Mouse (Mus musculus) neural tube, embryonic 14.5 days (tissue): ENCODE measurements around the gene Slit3. TPM values are rescaled to one million over a fixed set of nuclear protein-coding genes. Genes with fewer than 3 reads are reported as not detected.

ENCODE experiments used
- ATAC-seq: fragments of 200-750 bp; cut with Nextera tagmentation; 2 replicates; pipeline ENCODE4 v1.8.0; 2017; ENCODE audit warnings: low read depth, mild to moderate bottlenecking, moderate TSS enrichment, moderate library complexity
- H3K27ac ChIP-seq: fragments of 300-500 bp; sonication (generic); 2 replicates; pipeline ENCODE4 v1.5.1; 2014; ENCODE audit warnings: low read depth, mild to moderate bottlenecking, control low read depth, low read length, moderate library complexity, mixed read lengths
- H3K27me3 ChIP-seq: fragments of 300-500 bp; sonication (generic); 2 replicates; pipeline ENCODE4 v1.6.1; 2014; ENCODE audit warnings: low read length; ENCODE audit not compliant: control insufficient read depth, insufficient read depth
- H3K36me3 ChIP-seq: fragments of 300-500 bp; sonication (generic); 2 replicates; pipeline ENCODE4 v1.6.1; 2014; ENCODE audit warnings: low read length, mixed read lengths; ENCODE audit not compliant: control insufficient read depth, insufficient read depth
- H3K4me1 ChIP-seq: fragments of 300-500 bp; sonication (generic); 2 replicates; pipeline ENCODE4 v1.6.1; 2014; ENCODE audit warnings: low read length; ENCODE audit not compliant: control insufficient read depth, insufficient read depth
- H3K4me2 ChIP-seq: fragments of 300-500 bp; sonication (generic); 2 replicates; pipeline ENCODE4 v1.6.1; 2014; ENCODE audit warnings: mild to moderate bottlenecking, low read depth, low read length, control low read depth
- H3K4me3 ChIP-seq: fragments of 300-500 bp; sonication (generic); 2 replicates; pipeline ENCODE4 v1.5.1; 2014; ENCODE audit warnings: low read depth, low read length, control low read depth, mixed read lengths
- H3K9ac ChIP-seq: fragments of 300-500 bp; sonication (generic); replicated peaks from 2 replicates; pipeline ENCODE4 v1.6.1; 2014; ENCODE audit warnings: low read depth, mild to moderate bottlenecking, control low read depth, low read length, mixed read lengths
- H3K9me3 ChIP-seq: fragments of 300-500 bp; sonication (generic); 2 replicates; pipeline ENCODE4 v1.6.1; 2016; ENCODE audit warnings: low read length; ENCODE audit not compliant: control insufficient read depth
- WGBS: fragments of 180-500 bp; shearing (Covaris S2); extraction: QIAGEN DNeasy Blood & Tissue Kit; methylation state at CpG from one replicate; pipeline ENCODE4 v1.1.7; 2014; 5-methylcytosine and 5-hydroxymethylcytosine counted together
- polyA plus RNA-seq: library from polyadenylated mRNA; unstranded; fragments of >200 nt; fragmentation: Nextera tagmentation; extraction: Ambion mirVana; gene quantifications from 2 replicates; pipeline ENCODE4 v1.2.1, GENCODE M21; 2014

The Slit3 gene
- polyA plus RNA-seq, 1 experiment from 2014 or later, result 14.6 TPM

GRCm38 (mm10) chr11:35380766-35381165 lies 259.7 kb downstream of the Slit3 start:
- no peak for ATAC-seq
- H3K36me3 ChIP-seq, result no peaks in the 10 kb centered on the region
- no peaks in the 10 kb centered on the region for H3K27me3 ChIP-seq
- H3K4me2 ChIP-seq, result no peak overlapping the region
- 92% methylated on average over 1 of the region's 1 CpGs for WGBS
- no peak overlapping the region for H3K9ac ChIP-seq
- H3K4me3 ChIP-seq, result no peak overlapping the region
- no peak overlapping the region for H3K27ac ChIP-seq
- no peaks in the 10 kb centered on the region for H3K4me1 ChIP-seq
- no peaks in the 10 kb centered on the region for H3K9me3 ChIP-seq

- H3K9ac ChIP-seq, result no peak overlapping the region
- H3K4me3 ChIP-seq, result no peak overlapping the region
- no peak overlapping the region for H3K4me2 ChIP-seq
- no peak overlapping the region for H3K27ac ChIP-seq
- H3K27me3 ChIP-seq, result no peaks in the 10 kb centered on the region
- 48% methylated on average over 3 of the region's 3 CpGs for WGBS
- H3K36me3 ChIP-seq, result no peaks in the 10 kb centered on the region
- no peaks in the 10 kb centered on the region for H3K9me3 ChIP-seq
- ATAC-seq, result no peak
- H3K4me1 ChIP-seq, result no peaks in the 10 kb centered on the region
These were observed 264.4 kb downstream of the Slit3 start for GRCm38 (mm10) chr11:35385444-35385843.

GRCm38 (mm10) chr11:35387826-35388225 lies 266.8 kb downstream of the Slit3 start:
- WGBS, result 72% methylated on average over 10 of the region's 10 CpGs
- H3K9ac ChIP-seq, result no peak overlapping the region
- H3K4me1 ChIP-seq, result no peaks in the 10 kb centered on the region
- H3K36me3 ChIP-seq, result no peaks in the 10 kb centered on the region
- no peak overlapping the region for H3K27ac ChIP-seq
- H3K4me2 ChIP-seq, result no peak overlapping the region
- H3K4me3 ChIP-seq, result no peak overlapping the region
- ATAC-seq, result no peak
- H3K27me3 ChIP-seq, result no peaks in the 10 kb centered on the region
- no peaks in the 10 kb centered on the region for H3K9me3 ChIP-seq

GRCm38 (mm10) chr11:35388471-35388870 lies 267.4 kb downstream of the Slit3 start:
- H3K27ac ChIP-seq, result no peak overlapping the region
- 76% methylated on average over 12 of the region's 12 CpGs for whole genome bisulfite sequencing
- peaks cover 2% of the 10 kb centered on the region; the same call in 1 of the 2 replicates for H3K4me1 ChIP-seq
- ATAC-seq, result no peak
- no peak overlapping the region for H3K9ac ChIP-seq
- H3K9me3 ChIP-seq, result no peaks in the 10 kb centered on the region
- no peak overlapping the region for H3K4me2 ChIP-seq
- no peak overlapping the region for H3K4me3 ChIP-seq
- no peaks in the 10 kb centered on the region for H3K36me3 ChIP-seq
- no peaks in the 10 kb centered on the region for H3K27me3 ChIP-seq

DNA sequence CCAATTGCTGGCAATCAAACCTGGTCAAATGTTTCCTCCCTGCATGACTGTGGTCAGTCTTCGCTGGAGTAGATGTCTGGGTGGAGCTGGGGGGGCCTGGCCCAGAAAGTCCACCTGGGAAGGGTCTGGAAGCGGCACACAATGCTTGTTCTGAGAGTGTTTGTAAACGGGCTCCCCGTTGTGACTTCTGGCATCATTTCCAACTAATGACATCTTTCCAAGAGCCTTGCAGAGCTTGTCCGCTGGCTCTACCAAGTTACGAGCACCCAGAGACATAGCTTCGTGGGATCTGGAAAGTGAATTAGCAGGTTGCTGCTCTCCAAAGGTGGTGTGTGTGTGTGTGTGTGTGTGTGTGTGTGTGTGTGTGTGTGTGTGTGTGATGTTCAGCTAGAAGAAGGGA lies 268.3 kb downstream of the Slit3 start:
- Histone ChIP-seq H3K4me3 (no peak overlapping the region), H3K4me1 (peaks cover 3% of the 10 kb centered on the region; the same call in 1 of the 2 replicates), H3K9ac (no peak overlapping the region), H3K27me3 (no peaks in the 10 kb centered on the region), H3K4me2 (no peak overlapping the region), H3K27ac (no peak overlapping the region), H3K9me3 (no peaks in the 10 kb centered on the region), H3K36me3 (no peaks in the 10 kb centered on the region)
- ATAC-seq, result no peak
- 57% methylated on average over 7 of the region's 7 CpGs for WGBS

DNA sequence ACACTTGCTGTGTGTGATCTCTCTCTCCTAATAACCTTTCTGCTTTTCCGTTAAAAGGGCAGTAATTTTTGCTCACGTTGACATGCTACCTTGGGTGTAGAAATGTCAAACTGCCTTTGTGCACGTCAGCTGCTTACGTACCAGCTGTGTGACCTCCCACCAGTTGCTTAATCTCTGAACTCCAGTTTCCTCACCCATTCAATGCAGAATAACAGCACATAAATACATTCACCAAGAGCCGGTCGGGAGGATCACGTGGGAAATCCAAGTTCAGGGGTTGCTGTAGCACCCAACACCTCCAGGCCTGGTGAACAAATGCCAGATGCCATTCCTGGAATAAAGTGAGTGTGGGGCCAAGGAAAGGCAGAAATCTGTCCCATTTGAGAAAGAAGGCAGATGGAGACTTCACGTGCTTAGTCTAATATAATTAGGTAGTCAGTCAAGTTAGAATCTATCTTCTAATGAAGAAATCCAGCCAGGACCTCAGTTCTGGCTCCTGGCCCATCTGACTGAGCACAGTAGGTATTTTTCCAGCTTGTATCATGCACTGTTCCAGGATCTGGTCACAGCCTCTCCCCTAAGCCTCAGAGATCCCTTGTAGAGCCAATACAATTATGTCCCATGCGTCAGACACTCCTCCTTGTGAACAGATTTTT lies 268.9 kb downstream of the Slit3 start:
- H3K27me3 ChIP-seq, result no peaks in the 10 kb centered on the region
- H3K27ac ChIP-seq, result no peak overlapping the region
- H3K4me3 ChIP-seq, result no peak overlapping the region
- H3K4me1 ChIP-seq, result peaks cover 3% of the 10 kb centered on the region; the same call in 1 of the 2 replicates
- no peaks in the 10 kb centered on the region for H3K9me3 ChIP-seq
- no peaks in the 10 kb centered on the region for H3K36me3 ChIP-seq
- H3K4me2 ChIP-seq, result no peak overlapping the region
- H3K9ac ChIP-seq, result no peak overlapping the region
- 73% methylated on average over 9 of the region's 9 CpGs for WGBS
- ATAC-seq, result no peak

DNA sequence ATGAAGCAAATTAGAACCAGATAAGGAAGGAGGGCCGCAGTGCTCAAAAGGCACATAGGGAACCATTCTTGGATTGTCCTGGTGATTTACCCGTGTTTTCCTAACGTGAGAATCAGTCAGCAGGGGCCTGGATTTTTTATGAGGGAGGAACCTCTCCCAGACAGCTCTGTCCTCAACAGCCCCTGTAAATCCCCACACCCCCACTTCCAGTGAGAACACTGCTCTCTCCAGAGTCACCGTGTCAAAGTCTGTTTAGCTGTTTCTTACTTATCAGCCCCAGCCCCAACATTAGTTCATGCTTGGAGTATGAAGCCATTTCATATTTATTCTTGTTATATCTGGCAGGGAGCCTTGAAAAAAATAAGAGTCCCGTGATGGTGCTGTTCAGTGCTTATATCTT lies 272.8 kb downstream of the Slit3 start:
- Histone ChIP-seq H3K9ac (no peak overlapping the region), H3K27me3 (peaks cover 3% of the 10 kb centered on the region; the same call in 1 of the 2 replicates), H3K27ac (no peak overlapping the region), H3K4me3 (no peak overlapping the region), H3K36me3 (no peaks in the 10 kb centered on the region), H3K4me2 (no peak overlapping the region), H3K9me3 (no peaks in the 10 kb centered on the region), H3K4me1 (peaks cover 3% of the 10 kb centered on the region; the same call in 1 of the 2 replicates)
- WGBS, result 12% methylated on average over 5 of the region's 5 CpGs
- no peak for ATAC-seq

DNA sequence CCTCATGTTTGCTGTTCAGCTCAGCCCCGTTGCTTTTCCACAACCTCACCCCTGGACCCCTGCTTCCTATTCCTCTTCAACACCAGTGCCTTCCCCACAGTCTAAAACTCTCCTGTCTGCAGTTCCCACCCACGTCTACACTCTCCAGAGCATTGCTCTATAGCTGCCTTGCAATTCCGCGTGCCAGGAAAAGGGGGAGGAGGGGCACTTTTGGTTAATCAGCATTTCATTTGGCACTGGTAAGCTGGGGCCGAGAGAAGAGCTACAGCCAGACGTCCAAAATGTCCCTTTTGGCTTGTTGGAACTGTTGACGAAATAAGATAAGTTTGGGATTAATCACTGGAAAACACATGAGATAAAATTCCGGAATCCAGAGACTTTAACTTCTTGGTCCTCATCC lies 274.4 kb downstream of the Slit3 start:
- Histone ChIP-seq H3K27me3 (peaks cover 3% of the 10 kb centered on the region; the same call in 1 of the 2 replicates), H3K4me2 (no peak overlapping the region), H3K9me3 (no peaks in the 10 kb centered on the region), H3K4me3 (no peak overlapping the region), H3K9ac (no peak overlapping the region), H3K27ac (no peak overlapping the region), H3K4me1 (peaks cover 3% of the 10 kb centered on the region; the same call in 1 of the 2 replicates), H3K36me3 (no peaks in the 10 kb centered on the region)
- 62% methylated on average over 8 of the region's 8 CpGs for WGBS
- ATAC-seq, result no peak

GRCm38 (mm10) chr11:35398353-35398752 lies 277.3 kb downstream of the Slit3 start:
- no peaks in the 10 kb centered on the region for H3K9me3 ChIP-seq
- no peak overlapping the region for H3K9ac ChIP-seq
- no peak overlapping the region for H3K4me3 ChIP-seq
- peaks cover 2% of the 10 kb centered on the region; the same call in 1 of the 2 replicates for H3K4me1 ChIP-seq
- H3K27ac ChIP-seq, result no peak overlapping the region
- peaks cover 3% of the 10 kb centered on the region; the same call in 1 of the 2 replicates for H3K27me3 ChIP-seq
- no peak overlapping the region for H3K4me2 ChIP-seq
- ATAC-seq, result no peak
- WGBS, result 79% methylated on average over 5 of the region's 5 CpGs
- H3K36me3 ChIP-seq, result no peaks in the 10 kb centered on the region
